Comparison of ENCODE assay signal across 8 mouse cellular contexts in genomic region chr7:44351881-44352749, GRCm38 (mm10). TPM values are rescaled to one million over a fixed set of nuclear protein-coding genes. Genes with fewer than 3 reads are reported as not detected.
DNase-seq lines count a peak whose midpoint lies in the region; ATAC-seq and TF ChIP-seq lines count a peak whose summit lies in the region.

No protein-coding gene starts in this region.

- 6% methylated on average over 67 of the region's 71 CpGs for WGBS in liver, postnatal 0 days (ENCODE audit: insufficient replicate concordance)
- WGBS in liver, embryonic 12.5 days (ENCODE audit: insufficient replicate concordance): 6% methylated on average over 71 of the region's 71 CpGs
- WGBS in hindbrain, embryonic 12.5 days: 3% methylated on average over 69 of the region's 71 CpGs

- no peak overlapping the region for H3K9ac ChIP-seq in liver, postnatal 0 days (replicated peaks)
- H3K9ac ChIP-seq in liver, embryonic 12.5 days: no peak overlapping the region
- peak overlapping the region; percentile 37 for H3K9ac ChIP-seq in hindbrain, embryonic 12.5 days

- H3K9me3 ChIP-seq in liver, postnatal 0 days (ENCODE audit: low read length): no peaks in the 10 kb centered on the region
- no peaks in the 10 kb centered on the region for H3K9me3 ChIP-seq in liver, embryonic 12.5 days (replicated peaks)
- H3K9me3 ChIP-seq in hindbrain, embryonic 12.5 days (replicated peaks): no peaks in the 10 kb centered on the region

- no peaks in the 10 kb centered on the region for H3K36me3 ChIP-seq in liver, postnatal 0 days (replicated peaks; ENCODE audit: insufficient read depth, low read length)
- no peaks in the 10 kb centered on the region for H3K36me3 ChIP-seq in liver, embryonic 12.5 days
- 0 out of 2 replicates have a peak, but pooled peaks cover 4% of the 10 kb centered on the region for H3K36me3 ChIP-seq in hindbrain, embryonic 12.5 days

- peaks cover 82% of the 10 kb centered on the region for H3K27me3 ChIP-seq in liver, postnatal 0 days (ENCODE audit: insufficient read depth, low read length)
- H3K27me3 ChIP-seq in liver, embryonic 12.5 days (replicated peaks): peaks cover 100% of the 10 kb centered on the region
- H3K27me3 ChIP-seq in hindbrain, embryonic 12.5 days: peaks cover 92% of the 10 kb centered on the region

- DNase-seq in cerebellum, adult 9-10 months: peak; percentile 46
- DNase-seq in cerebellum, postnatal 36 days: no peak
- no peak for DNase-seq in liver, postnatal 0 days
- DNase-seq in neural tube, embryonic 10.5 days (ENCODE audit: extremely low spot score, low spot score): peak; percentile 36
- no peak for DNase-seq in urinary bladder, postnatal 4 days (ENCODE audit: low spot score in 2 of 2)

- no peak overlapping the region for H3K27ac ChIP-seq in liver, postnatal 0 days (ENCODE audit: low read depth)
- H3K27ac ChIP-seq in liver, embryonic 12.5 days: no peak overlapping the region
- H3K27ac ChIP-seq in hindbrain, embryonic 12.5 days: no peak overlapping the region

- no peak for TF ChIP-seq EP300 in liver, postnatal 0 days (IDR thresholded peaks at IDR 0.05; ENCODE audit: low read depth)

- 0 out of 2 replicates have a peak, but pooled peaks cover 2% of the 10 kb centered on the region for H3K4me1 ChIP-seq in liver, postnatal 0 days (ENCODE audit: insufficient read depth)
- 0 out of 2 replicates have a peak, but pooled peaks cover 8% of the 10 kb centered on the region for H3K4me1 ChIP-seq in liver, embryonic 12.5 days
- H3K4me1 ChIP-seq in hindbrain, embryonic 12.5 days: peaks cover 57% of the 10 kb centered on the region

- H3K4me2 ChIP-seq in liver, postnatal 0 days (ENCODE audit: low read depth, low read length): no peak overlapping the region
- no peak overlapping the region for H3K4me2 ChIP-seq in liver, embryonic 12.5 days
- peak overlapping the region; percentile 47 for H3K4me2 ChIP-seq in hindbrain, embryonic 12.5 days (replicated peaks)

- H3K4me3 ChIP-seq in liver, postnatal 0 days (ENCODE audit: low read depth, low read length): no peak overlapping the region
- H3K4me3 ChIP-seq in liver, embryonic 12.5 days: no peak overlapping the region
- H3K4me3 ChIP-seq in hindbrain, embryonic 12.5 days: peak overlapping the region; percentile 15; the same call in 1 of the 2 replicates

- 0 out of 2 replicates have a peak, but pooled peaks have one; percentile 8 for ATAC-seq in liver, postnatal 0 days
- no peak for ATAC-seq in liver, embryonic 12.5 days
- peak; percentile 4; the same call in 1 of the 2 replicates for ATAC-seq in hindbrain, embryonic 12.5 days (ENCODE audit: low FRiP score)
- ATAC-seq in erythroblast, adult 5-6 weeks (replicated peaks; ENCODE audit: low FRiP score, poor library complexity, severe bottlenecking): no peak

- TF ChIP-seq CTCF in liver, postnatal 0 days (IDR thresholded peaks at IDR 0.05; ENCODE audit: low read depth): no peak

RNA-seq across cellular contexts. Expression of gene Syt3, which starts 31.8 kb away (rescaled TPM):
- 0.04 TPM in 1 of 2 replicates, not detected in the other for polyA plus RNA-seq in liver, postnatal 0 days (2015; fragmentation: Nextera tagmentation; extraction: Ambion mirVana)
- polyA plus RNA-seq in liver, embryonic 12.5 days (2016; fragmentation: Nextera tagmentation; extraction: Ambion mirVana): 0.05 and 0.11 TPM in 2 replicates
- 6.8 and 7.5 TPM in 2 replicates for polyA plus RNA-seq in hindbrain, embryonic 12.5 days (2016; fragmentation: Nextera tagmentation; extraction: Ambion mirVana)
- not detected in 2 replicates for total RNA-seq in erythroblast, adult 5-6 weeks (2015; ENCODE audit: low replicate concordance)
- not detected in 2 replicates for total RNA-seq in erythroblast, adult 5-6 weeks (2017; ENCODE audit: low replicate concordance)

RNA-seq across cellular contexts. Expression of gene 1700008O03Rik, which starts 33.5 kb away (rescaled TPM):
- polyA plus RNA-seq in liver, postnatal 0 days (2015; fragmentation: Nextera tagmentation; extraction: Ambion mirVana): 0.15 and 0.18 TPM in 2 replicates
- 0.38 TPM in 1 of 2 replicates, not detected in the other for polyA plus RNA-seq in liver, embryonic 12.5 days (2016; fragmentation: Nextera tagmentation; extraction: Ambion mirVana)
- 1.1 and 1.9 TPM in 2 replicates for polyA plus RNA-seq in hindbrain, embryonic 12.5 days (2016; fragmentation: Nextera tagmentation; extraction: Ambion mirVana)
- not detected in 2 replicates for total RNA-seq in erythroblast, adult 5-6 weeks (2015; ENCODE audit: low replicate concordance)
- not detected in 2 replicates for total RNA-seq in erythroblast, adult 5-6 weeks (2017; ENCODE audit: low replicate concordance)

RNA-seq across cellular contexts. Expression of gene Shank1, which starts 42.1 kb away (rescaled TPM):
- polyA plus RNA-seq in liver, postnatal 0 days (2015; fragmentation: Nextera tagmentation; extraction: Ambion mirVana): not detected in 2 replicates
- polyA plus RNA-seq in liver, embryonic 12.5 days (2016; fragmentation: Nextera tagmentation; extraction: Ambion mirVana): 0.10 and 0.18 TPM in 2 replicates
- 12.5 and 12.8 TPM in 2 replicates for polyA plus RNA-seq in hindbrain, embryonic 12.5 days (2016; fragmentation: Nextera tagmentation; extraction: Ambion mirVana)
- not detected in 2 replicates for total RNA-seq in erythroblast, adult 5-6 weeks (2015; ENCODE audit: low replicate concordance)
- total RNA-seq in erythroblast, adult 5-6 weeks (2017; ENCODE audit: low replicate concordance): not detected in 2 replicates

RNA-seq across cellular contexts. Expression of gene Clec11a, which starts 45.4 kb away (rescaled TPM):
- polyA plus RNA-seq in liver, postnatal 0 days (2015; fragmentation: Nextera tagmentation; extraction: Ambion mirVana): 1.6 and 1.8 TPM in 2 replicates
- 0.50 and 0.55 TPM in 2 replicates for polyA plus RNA-seq in liver, embryonic 12.5 days (2016; fragmentation: Nextera tagmentation; extraction: Ambion mirVana)
- polyA plus RNA-seq in hindbrain, embryonic 12.5 days (2016; fragmentation: Nextera tagmentation; extraction: Ambion mirVana): 2.0 and 2.9 TPM in 2 replicates
- 0.19 and 0.63 TPM in 2 replicates for total RNA-seq in erythroblast, adult 5-6 weeks (2015; ENCODE audit: low replicate concordance)
- 0.28 and 1.0 TPM in 2 replicates for total RNA-seq in erythroblast, adult 5-6 weeks (2017; ENCODE audit: low replicate concordance)

Comparison
In these comparisons a context has a peak if more than half of its experiments do, and no peak if none do; other contexts are left out.
1. DNase-seq: peak in cerebellum, adult 9-10 months (single experiment) and neural tube, embryonic 10.5 days (single experiment); none in cerebellum, postnatal 36 days (0 of 2), liver, postnatal 0 days (single experiment) and urinary bladder, postnatal 4 days (0 of 2).
2. ATAC-seq: peak in liver, postnatal 0 days (single experiment) and hindbrain, embryonic 12.5 days (single experiment); none in liver, embryonic 12.5 days (single experiment) and erythroblast, adult 5-6 weeks (single experiment).
3. RNA of gene Shank1, which starts 42.1 kb away (polyA plus RNA-seq): 12.5 to 12.8 TPM in hindbrain, embryonic 12.5 days; 0.10 to 0.18 TPM in liver, embryonic 12.5 days and not detected in liver, postnatal 0 days; every median in the first group is over 10 times any median in the second.